Mouse (Mus musculus) heart, postnatal 36 days (tissue): ENCODE results near the gene Fam151a. TPM values are rescaled to one million over a fixed set of nuclear protein-coding genes. Genes with fewer than 3 reads are reported as not detected.
"Not testable (repeated sequence)": the region's sequence is repeated elsewhere in the genome, so short reads cannot be mapped to it uniquely, and the experiment has no call there.

Experiments
- DNase-seq, 2 experiments: peaks; one replicate each; pipeline ENCODE4 v3.0.0; 2021 to 2022
- intact Hi-C: fragments of 180-260 bp; cut with DNase I; formaldehyde crosslinking; loops from one replicate; pipeline ENCODE4 v1.15.1; 2025
- total RNA-seq, 2 experiments: library from RNA; stranded (reverse); gene quantifications; 2 replicates each; pipeline ENCODE4 v1.2.3; 2021

The Fam151a gene
- under 1 TPM; 0.27 to 0.86 TPM for total RNA-seq

GRCm38 (mm10) chr4:106733636-106734035 is at the start of gene Fam151a:
Gene Fam151a, plus strand, starts transcription at chr4:106733889.
- intact Hi-C loops, result no loop called here
- DNase-seq, result no peak

- no peak for DNase-seq
- intact Hi-C loops, result no loop called here
Observed at GRCm38 (mm10) chr4:106688636-106689296, 44.9 kb upstream of the Fam151a start.

GRCm38 (mm10) chr4:106693841-106694430 is 39.8 kb upstream of the Fam151a start:
- no peak for DNase-seq
- intact Hi-C loops, result no loop called here

GRCm38 (mm10) chr4:106699989-106700388 is 33.7 kb upstream of the Fam151a start:
- intact Hi-C loops, result loop anchor here (10.0 kb wide), 1 partner anchor 225 kb away; no protein-coding TSS in a partner anchor
- no peak for DNase-seq

- intact Hi-C loops, result loop anchor here (10.0 kb wide), 1 partner anchor 226 kb away; no protein-coding TSS in a partner anchor
- no peak for DNase-seq
Observed at GRCm38 (mm10) chr4:106700798-106701197, 32.9 kb upstream of the Fam151a start.

- intact Hi-C loops, result loop anchor here (10.0 kb wide), 1 partner anchor 229 kb away; no protein-coding TSS in a partner anchor
- no peak for DNase-seq
Observed at GRCm38 (mm10) chr4:106703956-106704355, 29.7 kb upstream of the Fam151a start.

- DNase-seq, result no peak
- intact Hi-C loops, result loop anchor here (10.0 kb wide), 1 partner anchor 230 kb away; no protein-coding TSS in a partner anchor
Observed at GRCm38 (mm10) chr4:106704416-106704815, 29.3 kb upstream of the Fam151a start.

GRCm38 (mm10) chr4:106705096-106705665 is 28.5 kb upstream of the Fam151a start:
- no peak for DNase-seq
- intact Hi-C loops, result loop anchor here (10.0 kb wide), 1 partner anchor 230 kb away; no protein-coding TSS in a partner anchor

GRCm38 (mm10) chr4:106707957-106708356 is 25.7 kb upstream of the Fam151a start:
- intact Hi-C loops, result loop anchor here (1.0 to 10.0 kb wide), 4 partner anchors 77 to 457 kb away; no protein-coding TSS in a partner anchor
- DNase-seq, result no peak

- intact Hi-C loops, result loop anchor here (1.0 to 10.0 kb wide), 4 partner anchors 77 to 456 kb away; no protein-coding TSS in a partner anchor
- peak; percentile 76 to 88 for DNase-seq
Observed at GRCm38 (mm10) chr4:106708408-106708807, 25.3 kb upstream of the Fam151a start.

GRCm38 (mm10) chr4:106713622-106714021 is 20.1 kb upstream of the Fam151a start:
- intact Hi-C loops, result no loop called here
- no peak for DNase-seq

- intact Hi-C loops, result no loop called here
- DNase-seq, result no peak
Observed at GRCm38 (mm10) chr4:106720631-106721030, 13.1 kb upstream of the Fam151a start.

GRCm38 (mm10) chr4:106730814-106731213 is 2.9 kb upstream of the Fam151a start, which contains the start of gene Mroh7:
Gene Mroh7, minus strand, starts transcription at chr4:106730925.
- intact Hi-C loops, result no loop called here
- no peak for DNase-seq

GRCm38 (mm10) chr4:106736884-106737283 is 3.2 kb downstream of the Fam151a start:
- intact Hi-C loops, DNase-seq: not testable (repeated sequence)

GRCm38 (mm10) chr4:106737904-106738303 is 4.2 kb downstream of the Fam151a start:
- intact Hi-C loops, result no loop called here
- DNase-seq, result no peak

- no peak for DNase-seq
- intact Hi-C loops, result no loop called here
Observed at GRCm38 (mm10) chr4:106745862-106746261, 12.2 kb downstream of the Fam151a start.

GRCm38 (mm10) chr4:106747001-106747580 is 13.4 kb downstream of the Fam151a start:
- intact Hi-C loops, result no loop called here
- DNase-seq, result no peak

- intact Hi-C loops, result loop anchor here (2.0 kb wide), 1 partner anchor 415 kb away; no protein-coding TSS in a partner anchor
- DNase-seq, result peak; percentile 17 to 55
Observed at GRCm38 (mm10) chr4:106749699-106750098, 16.0 kb downstream of the Fam151a start.

GRCm38 (mm10) chr4:106751726-106752125 is 18.0 kb downstream of the Fam151a start:
- DNase-seq, result no peak
- intact Hi-C loops, result no loop called here

- no peak for DNase-seq
- intact Hi-C loops, result no loop called here
Observed at GRCm38 (mm10) chr4:106764166-106764565, 30.5 kb downstream of the Fam151a start.

- no peak for DNase-seq
- intact Hi-C loops, result no loop called here
Observed at GRCm38 (mm10) chr4:106769306-106769705, 35.6 kb downstream of the Fam151a start.
